ENCODE assay signal across 8 mouse cellular contexts in genomic region chr13:67844853-67845194, GRCm38 (mm10). TPM values are rescaled to one million over a fixed set of nuclear protein-coding genes. Genes with fewer than 3 reads are reported as not detected.
DNase-seq lines count a peak whose midpoint lies in the region; ATAC-seq and TF ChIP-seq lines count a peak whose summit lies in the region.

No protein-coding gene starts in this region.

- no peak for DNase-seq in kidney, adult 9 months
- DNase-seq in embryonic facial prominence, embryonic 11.5 days (ENCODE audit: low spot score), result peak; percentile 39
- peak; percentile 26 for DNase-seq in midbrain, postnatal 0 days (ENCODE audit: low spot score)
- DNase-seq in ovary, adult 18-20 months (ENCODE audit: low spot score), result no peak
- DNase-seq in adrenal gland, adult 8-10 months, result no peak
- no peak for DNase-seq in embryo, embryonic 10 days (ENCODE audit: low spot score)

- H3K27ac ChIP-seq in kidney, embryonic 16.5 days (ENCODE audit: low read length), result no peak overlapping the region
- H3K27ac ChIP-seq in embryonic facial prominence, embryonic 11.5 days (replicated peaks; ENCODE audit: low read depth, low read length), result no peak overlapping the region
- H3K27ac ChIP-seq in intestine, embryonic 15.5 days, result no peak overlapping the region
- no peak overlapping the region for H3K27ac ChIP-seq in midbrain, postnatal 0 days (ENCODE audit: low read depth, low read length)

- WGBS in kidney, embryonic 16.5 days, result 24% methylated on average over 8 of the region's 8 CpGs
- WGBS in embryonic facial prominence, embryonic 11.5 days, result 16% methylated on average over 8 of the region's 8 CpGs
- WGBS in intestine, embryonic 15.5 days, result 27% methylated on average over 8 of the region's 8 CpGs
- WGBS in midbrain, postnatal 0 days, result 13% methylated on average over 8 of the region's 8 CpGs

- H3K4me3 ChIP-seq in kidney, embryonic 16.5 days (ENCODE audit: low read length), result peak overlapping the region; percentile 41
- H3K4me3 ChIP-seq in embryonic facial prominence, embryonic 11.5 days (ENCODE audit: low read depth, low read length), result no peak overlapping the region
- H3K4me3 ChIP-seq in intestine, embryonic 15.5 days (replicated peaks), result peak overlapping the region; percentile 29
- H3K4me3 ChIP-seq in midbrain, postnatal 0 days (ENCODE audit: low read depth, low read length), result peak overlapping the region; percentile 42

- H3K36me3 ChIP-seq in kidney, embryonic 16.5 days (ENCODE audit: insufficient read depth, low read length), result no peaks in the 10 kb centered on the region
- no peaks in the 10 kb centered on the region for H3K36me3 ChIP-seq in embryonic facial prominence, embryonic 11.5 days (replicated peaks; ENCODE audit: control insufficient read depth, insufficient read depth, low read depth, low read length)
- H3K36me3 ChIP-seq in intestine, embryonic 15.5 days, result no peaks in the 10 kb centered on the region
- H3K36me3 ChIP-seq in midbrain, postnatal 0 days (ENCODE audit: insufficient read depth, low read length), result no peaks in the 10 kb centered on the region

- peak overlapping the region; percentile 57 for H3K4me2 ChIP-seq in kidney, embryonic 16.5 days (replicated peaks; ENCODE audit: low read depth, low read length)
- peak overlapping the region; percentile 32; the same call in 1 of the 2 replicates for H3K4me2 ChIP-seq in embryonic facial prominence, embryonic 11.5 days (ENCODE audit: low read depth, low read length)
- peak overlapping the region; percentile 51 for H3K4me2 ChIP-seq in intestine, embryonic 15.5 days (replicated peaks)
- peak overlapping the region; percentile 60 for H3K4me2 ChIP-seq in midbrain, postnatal 0 days (ENCODE audit: low read depth, low read length, poor library complexity, severe bottlenecking)

- ATAC-seq in kidney, embryonic 16.5 days (ENCODE audit: low FRiP score, low TSS enrichment), result peak; percentile 49; the same call in 1 of the 2 replicates
- ATAC-seq in embryonic facial prominence, embryonic 11.5 days (replicated peaks; ENCODE audit: insufficient number of reproducible peaks, low FRiP score, low TSS enrichment, low read depth), result 0 out of 2 replicates have a peak, but pooled peaks have one; percentile 39
- ATAC-seq in intestine, embryonic 15.5 days, result peak; percentile 58; the same call in 1 of the 2 replicates
- peak; percentile 65; the same call in 1 of the 2 replicates for ATAC-seq in midbrain, postnatal 0 days (ENCODE audit: low FRiP score)

- no peak for TF ChIP-seq CTCF in midbrain, postnatal 0 days (IDR thresholded peaks at IDR 0.05)

- H3K9me3 ChIP-seq in kidney, embryonic 16.5 days (ENCODE audit: low read length), result no peaks in the 10 kb centered on the region
- no peaks in the 10 kb centered on the region for H3K9me3 ChIP-seq in embryonic facial prominence, embryonic 11.5 days (replicated peaks; ENCODE audit: control insufficient read depth, low read length)
- no peaks in the 10 kb centered on the region for H3K9me3 ChIP-seq in intestine, embryonic 15.5 days
- H3K9me3 ChIP-seq in midbrain, postnatal 0 days (ENCODE audit: low read length), result no peaks in the 10 kb centered on the region

- H3K27me3 ChIP-seq in kidney, embryonic 16.5 days (ENCODE audit: insufficient read depth, low read length), result no peaks in the 10 kb centered on the region
- H3K27me3 ChIP-seq in embryonic facial prominence, embryonic 11.5 days (ENCODE audit: control insufficient read depth, insufficient read depth, low read length), result no peaks in the 10 kb centered on the region
- H3K27me3 ChIP-seq in intestine, embryonic 15.5 days (replicated peaks), result no peaks in the 10 kb centered on the region
- no peaks in the 10 kb centered on the region for H3K27me3 ChIP-seq in midbrain, postnatal 0 days (ENCODE audit: insufficient read depth, low read length)

- peaks cover 6% of the 10 kb centered on the region; the same call in 1 of the 2 replicates for H3K4me1 ChIP-seq in kidney, embryonic 16.5 days (ENCODE audit: insufficient read depth, low read length)
- H3K4me1 ChIP-seq in embryonic facial prominence, embryonic 11.5 days (ENCODE audit: control insufficient read depth, insufficient read depth, low read length), result no peaks in the 10 kb centered on the region; the same call in 1 of the 2 replicates
- H3K4me1 ChIP-seq in intestine, embryonic 15.5 days (replicated peaks), result 0 out of 2 replicates have a peak, but pooled peaks cover 3% of the 10 kb centered on the region
- H3K4me1 ChIP-seq in midbrain, postnatal 0 days (ENCODE audit: insufficient read depth, low read length), result no peaks in the 10 kb centered on the region

- H3K9ac ChIP-seq in kidney, embryonic 16.5 days (replicated peaks; ENCODE audit: low read length), result peak overlapping the region; percentile 31; the same call in 1 of the 2 replicates
- H3K9ac ChIP-seq in embryonic facial prominence, embryonic 11.5 days (replicated peaks; ENCODE audit: low read length), result no peak overlapping the region; the same call in 1 of the 2 replicates
- H3K9ac ChIP-seq in intestine, embryonic 15.5 days, result no peak overlapping the region
- H3K9ac ChIP-seq in midbrain, postnatal 0 days (replicated peaks; ENCODE audit: low read length, poor library complexity, severe bottlenecking), result peak overlapping the region; percentile 46

RNA-seq across cellular contexts. Expression of gene Gm10037, which starts 13.9 kb away (rescaled TPM):
- polyA plus RNA-seq in kidney, embryonic 16.5 days (2015; fragmentation: Nextera tagmentation; extraction: Ambion mirVana), result 2.1 and 3.6 TPM in 2 replicates
- 1.9 and 2.9 TPM in 2 replicates for polyA plus RNA-seq in embryonic facial prominence, embryonic 11.5 days (2014; fragmentation: Nextera tagmentation; extraction: Ambion mirVana)
- 2.1 and 2.2 TPM in 2 replicates for polyA plus RNA-seq in intestine, embryonic 15.5 days (2015; fragmentation: Nextera tagmentation; extraction: Ambion mirVana)
- 1.2 and 2.9 TPM in 2 replicates for total RNA-seq in midbrain, postnatal 0 days (2014; rRNA removed)
- polyA plus RNA-seq in midbrain, postnatal 0 days (2015; fragmentation: Nextera tagmentation; extraction: Ambion mirVana), result 5.2 and 5.5 TPM in 2 replicates
- total RNA-seq in adrenal gland, adult 8-10 months (2022), result 1 to 10 TPM; 2.8 to 4.4 (median 3.1) TPM

RNA-seq across cellular contexts. Expression of gene BC048507, which starts 18.3 kb away (rescaled TPM):
- not detected in 2 replicates for polyA plus RNA-seq in kidney, embryonic 16.5 days (2015; fragmentation: Nextera tagmentation; extraction: Ambion mirVana)
- polyA plus RNA-seq in embryonic facial prominence, embryonic 11.5 days (2014; fragmentation: Nextera tagmentation; extraction: Ambion mirVana), result not detected in 2 replicates
- not detected in 2 replicates for polyA plus RNA-seq in intestine, embryonic 15.5 days (2015; fragmentation: Nextera tagmentation; extraction: Ambion mirVana)
- total RNA-seq in midbrain, postnatal 0 days (2014; rRNA removed), result not detected in 2 replicates
- polyA plus RNA-seq in midbrain, postnatal 0 days (2015; fragmentation: Nextera tagmentation; extraction: Ambion mirVana), result not detected in 2 replicates
- total RNA-seq in adrenal gland, adult 8-10 months (2022), result not detected

RNA-seq across cellular contexts. Expression of gene Zfp273, which starts 31.3 kb away (rescaled TPM):
- polyA plus RNA-seq in kidney, embryonic 16.5 days (2015; fragmentation: Nextera tagmentation; extraction: Ambion mirVana), result 8.7 and 9.4 TPM in 2 replicates
- 8.3 and 8.7 TPM in 2 replicates for polyA plus RNA-seq in embryonic facial prominence, embryonic 11.5 days (2014; fragmentation: Nextera tagmentation; extraction: Ambion mirVana)
- polyA plus RNA-seq in intestine, embryonic 15.5 days (2015; fragmentation: Nextera tagmentation; extraction: Ambion mirVana), result 5.6 and 6.2 TPM in 2 replicates
- 9.5 TPM in 2 replicates for total RNA-seq in midbrain, postnatal 0 days (2014; rRNA removed)
- polyA plus RNA-seq in midbrain, postnatal 0 days (2015; fragmentation: Nextera tagmentation; extraction: Ambion mirVana), result 8.6 and 8.9 TPM in 2 replicates
- total RNA-seq in adrenal gland, adult 8-10 months (2022), result 1 to 10 TPM; 4.5 to 8.0 (median 7.4) TPM

Comparison
In these comparisons a context has a peak if more than half of its experiments do, and no peak if none do; other contexts are left out.
1. H3K9ac ChIP-seq: peak in kidney, embryonic 16.5 days (single experiment) and midbrain, postnatal 0 days (single experiment); none in embryonic facial prominence, embryonic 11.5 days (single experiment) and intestine, embryonic 15.5 days (single experiment).
2. DNase-seq: peak in embryonic facial prominence, embryonic 11.5 days (single experiment) and midbrain, postnatal 0 days (single experiment); none in kidney, adult 9 months (single experiment), ovary, adult 18-20 months (single experiment), adrenal gland, adult 8-10 months (single experiment) and embryo, embryonic 10 days (single experiment).
3. Peak in every context shown above with its lines, with median percentiles within 50 percentile points of each other: ATAC-seq and H3K4me2 ChIP-seq.